Mouse (Mus musculus) macrophage (primary cell): ENCODE results near the gene Mcoln1. TPM values are rescaled to one million over a fixed set of nuclear protein-coding genes. Genes with fewer than 3 reads are reported as not detected.

Experiments
- H3K27ac ChIP-seq: fragments of 350-480 bp; formaldehyde crosslinking; 2 replicates; pipeline ENCODE4 v1.9.0; 2021
- H3K36me3 ChIP-seq: fragments of 350-480 bp; formaldehyde crosslinking; 2 replicates; pipeline ENCODE4 v1.9.0; 2021; ENCODE audit errors: inconsistent target
- H3K4me3 ChIP-seq: fragments of 350-480 bp; formaldehyde crosslinking; 2 replicates; pipeline ENCODE4 v1.9.0; 2021; ENCODE audit errors: inconsistent target
- H3K79me2 ChIP-seq: fragments of 350-480 bp; formaldehyde crosslinking; 2 replicates; pipeline ENCODE4 v1.9.0; 2021; ENCODE audit errors: inconsistent target
- WGBS: methylation state at CpG from one replicate; pipeline ENCODE4 v1.1.7; 2026; ENCODE audit warnings: inconsistent platforms; ENCODE audit not compliant: missing documents; 5-methylcytosine and 5-hydroxymethylcytosine counted together
- polyA plus RNA-seq: library from polyadenylated mRNA; stranded (reverse); fragments of 250-400 nt; gene quantifications from 3 replicates; pipeline ENCODE4 v1.2.4, GENCODE M21; 2018; ENCODE audit warnings: inconsistent platforms
- total RNA-seq, 78 experiments: library from RNA; depleted of rRNA; stranded (reverse); fragments of 250-400 nt; gene quantifications; 1 replicate in 9 of 78; 2 replicates in 24 of 78; 3 replicates in 43 of 78; 4 replicates in 2 of 78; pipeline ENCODE4 v1.2.4; 2018; ENCODE audit warnings: inconsistent platforms in 56 of 78

Mcoln1 gene
- total RNA-seq (2018; cell fraction: chromatin; rRNA removed) = 100 to 1,000 TPM in 25 of 26 experiments, 10 to 100 TPM in 1; 92.0 to 456 (median 213) TPM
- total RNA-seq (2018; cell fraction: cytosol; rRNA removed) = 10 to 100 TPM; 46.9 to 82.0 (median 62.0) TPM
- total RNA-seq (2018; cell fraction: nucleus; rRNA removed) = 100 to 1,000 TPM in 25 of 26 experiments, 10 to 100 TPM in 1; 85.7 to 533 (median 182) TPM
- 50.2 to 92.5 TPM (median 73.4 TPM) in 3 replicates for polyA plus RNA-seq

- peaks cover 46% of the 10 kb centered on the region for H3K79me2 ChIP-seq
- H3K4me3 ChIP-seq = peak within 1 kb of the TSS; percentile 79
- H3K27ac ChIP-seq = peak within 1 kb of the TSS; percentile 71
- peaks cover 4% of the 10 kb centered on the region; the same call in 1 of the 2 replicates for H3K36me3 ChIP-seq
- WGBS = under 1% methylated on average over 67 of the region's 70 CpGs
These were observed at the start of gene Mcoln1 for GRCm38 (mm10) chr8:3500235-3501090. Gene Mcoln1 (plus strand): TSS chr8:3500457.

GRCm38 (mm10) chr8:3450670-3451069, 49.6 kb upstream of the Mcoln1 start:
- Histone ChIP-seq H3K36me3 (no peaks in the 10 kb centered on the region), H3K27ac (no peak overlapping the region), H3K4me3 (no peak overlapping the region), H3K79me2 (no peaks in the 10 kb centered on the region)
- 73% methylated on average over 5 of the region's 5 CpGs for WGBS

- H3K79me2 ChIP-seq = no peaks in the 10 kb centered on the region
- no peak overlapping the region for H3K27ac ChIP-seq
- no peaks in the 10 kb centered on the region for H3K36me3 ChIP-seq
- no peak overlapping the region for H3K4me3 ChIP-seq
- 97% methylated on average over 25 of the region's 25 CpGs for WGBS
These were observed 48.3 kb upstream of the Mcoln1 start for GRCm38 (mm10) chr8:3451992-3452391.

- 89% methylated on average over 2 of the region's 2 CpGs for WGBS
- Histone ChIP-seq H3K79me2 (no peaks in the 10 kb centered on the region), H3K36me3 (no peaks in the 10 kb centered on the region), H3K4me3 (no peak overlapping the region), H3K27ac (no peak overlapping the region)
These were observed 37.0 kb upstream of the Mcoln1 start for GRCm38 (mm10) chr8:3463248-3463647.

GRCm38 (mm10) chr8:3464309-3464708, 35.9 kb upstream of the Mcoln1 start:
- H3K79me2 ChIP-seq = no peaks in the 10 kb centered on the region
- H3K4me3 ChIP-seq = no peak overlapping the region
- 79% methylated on average over 5 of the region's 5 CpGs for WGBS
- no peak overlapping the region for H3K27ac ChIP-seq
- no peaks in the 10 kb centered on the region for H3K36me3 ChIP-seq

GRCm38 (mm10) chr8:3467006-3467885, 33.0 kb upstream of the Mcoln1 start, which contains the start of gene Pex11g:
Gene Pex11g (minus strand): TSS chr8:3467680.
- Histone ChIP-seq H3K79me2 (no peaks in the 10 kb centered on the region), H3K4me3 (peak within 1 kb of the TSS; percentile 43), H3K36me3 (no peaks in the 10 kb centered on the region), H3K27ac (no peak within 1 kb of the TSS)
- 11% methylated on average over 32 of the region's 32 CpGs for WGBS

- H3K4me3 ChIP-seq = peak overlapping the region; percentile 43
- H3K27ac ChIP-seq = no peak overlapping the region
- WGBS = 58% methylated on average over 9 of the region's 9 CpGs
- no peaks in the 10 kb centered on the region for H3K79me2 ChIP-seq
- no peaks in the 10 kb centered on the region for H3K36me3 ChIP-seq
These were observed 32.2 kb upstream of the Mcoln1 start for GRCm38 (mm10) chr8:3467886-3468545.

- no peak overlapping the region for H3K4me3 ChIP-seq
- WGBS = 80% methylated on average over 1 of the region's 1 CpGs
- H3K27ac ChIP-seq = no peak overlapping the region
- H3K36me3 ChIP-seq = no peaks in the 10 kb centered on the region
- no peaks in the 10 kb centered on the region for H3K79me2 ChIP-seq
These were observed 31.4 kb upstream of the Mcoln1 start for GRCm38 (mm10) chr8:3468838-3469237.

- no peaks in the 10 kb centered on the region for H3K36me3 ChIP-seq
- H3K27ac ChIP-seq = no peak within 1 kb of the TSS
- no peaks in the 10 kb centered on the region for H3K79me2 ChIP-seq
- H3K4me3 ChIP-seq = no peak within 1 kb of the TSS
These were observed 29.7 kb upstream of the Mcoln1 start, which contains the start of gene Tex45 for GRCm38 (mm10) chr8:3470562-3470961. Gene Tex45 (plus strand): TSS chr8:3470862.

- H3K79me2 ChIP-seq = no peaks in the 10 kb centered on the region
- WGBS = 41% methylated on average over 37 of the region's 37 CpGs
- H3K4me3 ChIP-seq = no peak overlapping the region
- H3K36me3 ChIP-seq = no peaks in the 10 kb centered on the region
- H3K27ac ChIP-seq = no peak overlapping the region
These were observed 24.4 kb upstream of the Mcoln1 start for GRCm38 (mm10) chr8:3475715-3476429.

- 99% methylated on average over 4 of the region's 4 CpGs for WGBS
- Histone ChIP-seq H3K79me2 (no peaks in the 10 kb centered on the region), H3K27ac (no peak overlapping the region), H3K36me3 (no peaks in the 10 kb centered on the region), H3K4me3 (no peak overlapping the region)
These were observed 20.0 kb upstream of the Mcoln1 start for GRCm38 (mm10) chr8:3480221-3480785.

GRCm38 (mm10) chr8:3481605-3482004, 18.7 kb upstream of the Mcoln1 start:
- no peak overlapping the region for H3K27ac ChIP-seq
- no peaks in the 10 kb centered on the region for H3K36me3 ChIP-seq
- H3K79me2 ChIP-seq = no peaks in the 10 kb centered on the region
- 50% methylated on average over 5 of the region's 5 CpGs for WGBS
- no peak overlapping the region for H3K4me3 ChIP-seq

- Histone ChIP-seq H3K36me3 (no peaks in the 10 kb centered on the region), H3K4me3 (no peak overlapping the region), H3K79me2 (no peaks in the 10 kb centered on the region), H3K27ac (no peak overlapping the region)
- 95% methylated on average over 22 of the region's 22 CpGs for WGBS
These were observed 18.0 kb upstream of the Mcoln1 start for GRCm38 (mm10) chr8:3482240-3482740.
